Mouse (Mus musculus): Measurements from ENCODE around the gene Agap2.

DNA sequence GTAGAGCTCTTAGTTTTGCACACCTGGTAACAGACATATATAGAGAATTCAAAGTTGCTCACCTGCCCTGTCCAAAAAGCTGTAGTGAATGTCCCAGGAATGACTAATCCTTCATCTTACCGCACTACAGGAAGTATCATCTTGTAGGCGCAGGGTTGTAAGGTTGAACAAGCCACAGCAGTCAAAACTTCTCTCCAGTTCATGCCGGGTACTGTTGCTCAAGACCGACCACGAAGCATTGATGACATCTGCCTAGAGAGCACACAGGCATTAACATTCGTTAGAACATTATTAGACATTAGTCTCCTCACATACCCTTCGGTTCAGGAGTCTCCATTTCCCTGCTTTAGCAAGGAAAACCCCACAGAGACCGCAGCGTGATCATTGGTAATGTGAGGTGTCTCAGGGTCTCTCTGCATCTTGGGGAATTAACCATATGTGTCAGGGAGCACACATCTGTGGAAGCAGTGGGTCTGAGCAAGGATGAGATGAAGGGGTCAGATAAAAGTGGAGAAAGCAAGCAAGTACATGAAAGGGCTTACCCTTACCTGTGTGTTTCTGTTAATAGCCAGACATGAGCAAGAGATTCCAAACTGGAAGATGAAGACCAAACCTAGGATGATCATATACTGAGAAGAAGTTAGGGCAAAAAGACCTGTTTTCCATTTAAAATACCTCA, 6.6 kb upstream of the Agap2 start:
- TF ChIP-seq CTCF (IDR thresholded peaks at IDR 0.05; ENCODE audit: extremely low read depth, insufficient read depth, insufficient read length, insufficient replicate concordance) (no peak), POLR2A (IDR thresholded peaks at IDR 0.05; ENCODE audit: low read depth, low read length) (no peak)
